23 mouse cellular contexts compared by ENCODE assay signal in the genomic region with DNA sequence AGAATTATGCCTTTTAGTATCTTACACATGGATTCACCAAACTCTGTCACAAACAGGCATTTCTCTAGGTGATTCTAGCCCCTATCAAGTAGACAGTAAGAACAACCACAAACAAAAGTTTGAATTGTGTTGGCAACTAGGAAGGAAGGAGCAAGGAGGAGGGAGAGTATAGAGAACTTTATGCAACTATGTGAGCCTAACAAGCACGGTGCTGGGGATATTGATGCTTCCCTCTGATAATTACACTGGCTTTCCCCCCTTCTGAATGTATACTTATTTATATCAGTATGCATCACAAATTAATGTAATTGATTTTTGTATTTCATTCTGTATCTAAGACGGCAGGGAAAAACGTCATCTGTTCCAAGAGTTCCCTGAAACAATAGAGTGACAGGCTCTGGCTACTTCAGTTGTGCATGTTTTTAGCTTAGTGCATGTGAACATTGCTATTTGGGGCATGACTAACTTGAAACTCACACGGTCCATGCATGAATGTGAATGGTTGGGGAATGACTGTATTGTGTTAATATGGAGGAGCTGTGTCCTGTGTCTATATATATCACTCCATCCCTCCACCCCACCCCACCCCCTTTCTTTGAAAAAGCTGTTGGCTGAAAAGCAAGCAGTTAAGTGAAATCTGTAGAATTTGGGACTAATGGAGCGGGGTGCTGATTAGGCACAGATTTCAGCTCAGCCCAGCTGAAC.
A peak's percentile ranks its signal among the peaks of the same experiment; 100 is the strongest.
DNase-seq lines count a peak whose midpoint lies in the region; ATAC-seq lines count a peak whose summit lies in the region.
"Had no signal": no experiment of that assay in that cellular context is flagged by ENCODE, and none has a peak within 500 bp of the region (broad histone marks: within the 10 kb centered on the region; RNA-seq: fewer than 3 reads in every experiment).

No protein-coding gene starts in this region.

- no peaks in the 10 kb centered on the region for H3K9me3 ChIP-seq in embryonic facial prominence, embryonic 14.5 days (ENCODE audit: control insufficient read depth, low read length)
- no peaks in the 10 kb centered on the region for H3K9me3 ChIP-seq in embryonic facial prominence, embryonic 10.5 days
- no peaks in the 10 kb centered on the region for H3K9me3 ChIP-seq in neural tube, embryonic 11.5 days (ENCODE audit: control insufficient read depth, low read length)
- H3K9me3 ChIP-seq in neural tube, embryonic 15.5 days (replicated peaks): no peaks in the 10 kb centered on the region
- no peaks in the 10 kb centered on the region for H3K9me3 ChIP-seq in neural tube, embryonic 13.5 days
- H3K9me3 ChIP-seq: heart, embryonic 10.5 days; hindbrain, embryonic 12.5 days had no signal

- no peak overlapping the region for H3K27ac ChIP-seq in embryonic facial prominence, embryonic 14.5 days (replicated peaks; ENCODE audit: low read depth, low read length)
- no peak overlapping the region for H3K27ac ChIP-seq in embryonic facial prominence, embryonic 10.5 days (replicated peaks)
- no peak overlapping the region for H3K27ac ChIP-seq in neural tube, embryonic 11.5 days (ENCODE audit: low read depth, low read length)
- no peak overlapping the region for H3K27ac ChIP-seq in neural tube, embryonic 15.5 days (replicated peaks)
- no peak overlapping the region for H3K27ac ChIP-seq in neural tube, embryonic 13.5 days (replicated peaks)
- H3K27ac ChIP-seq: heart, embryonic 10.5 days; hindbrain, embryonic 12.5 days had no signal

- 72% methylated on average over 5 of the region's 5 CpGs for WGBS in embryonic facial prominence, embryonic 14.5 days
- WGBS in embryonic facial prominence, embryonic 10.5 days: 83% methylated on average over 5 of the region's 5 CpGs
- WGBS in neural tube, embryonic 11.5 days: 62% methylated on average over 5 of the region's 5 CpGs
- WGBS in neural tube, embryonic 15.5 days: 39% methylated on average over 5 of the region's 5 CpGs
- whole genome bisulfite sequencing in neural tube, embryonic 13.5 days: 27% methylated on average over 5 of the region's 5 CpGs

- no peak overlapping the region for H3K9ac ChIP-seq in embryonic facial prominence, embryonic 14.5 days (ENCODE audit: low read depth, low read length)
- H3K9ac ChIP-seq in neural tube, embryonic 11.5 days (ENCODE audit: low read length): no peak overlapping the region
- H3K9ac ChIP-seq in neural tube, embryonic 15.5 days (replicated peaks): no peak overlapping the region
- no peak overlapping the region for H3K9ac ChIP-seq in neural tube, embryonic 13.5 days
- H3K9ac ChIP-seq: hindbrain, embryonic 12.5 days; liver, postnatal 0 days had no signal

- no peak overlapping the region for H3K4me2 ChIP-seq in embryonic facial prominence, embryonic 14.5 days (ENCODE audit: low read depth, low read length)
- no peak overlapping the region for H3K4me2 ChIP-seq in neural tube, embryonic 11.5 days (ENCODE audit: low read depth)
- no peak overlapping the region for H3K4me2 ChIP-seq in neural tube, embryonic 15.5 days
- no peak overlapping the region for H3K4me2 ChIP-seq in neural tube, embryonic 13.5 days
- H3K4me2 ChIP-seq: hindbrain, embryonic 12.5 days; liver, embryonic 11.5 days had no signal

- peak; percentile 63 for DNase-seq in embryonic facial prominence, embryonic 14.5 days (ENCODE audit: low spot score)
- DNase-seq in embryonic facial prominence, embryonic 10.5 days (ENCODE audit: low spot score): no peak
- peak; percentile 15 for DNase-seq in neural tube, embryonic 11.5 days (ENCODE audit: low spot score)
- no peak for DNase-seq in ovary, postnatal 10 days (ENCODE audit: low spot score)
- no peak for DNase-seq in adrenal gland, postnatal 14 days
- DNase-seq in kidney, postnatal 4 days: no peak
- DNase-seq: adrenal gland, postnatal 25 days; cerebellum, adult 11 months; cerebellum, adult 9-11 months; gastrocnemius, postnatal 10 days; kidney, postnatal 25 days; layer of hippocampus, postnatal 36 days; liver, postnatal 0 days; lung, postnatal 10 days; midbrain, embryonic 14.5 days; right cerebral cortex, postnatal 25 days; spleen, adult 18-20 months had no signal

- peak; percentile 85; the same call in 1 of the 2 replicates for ATAC-seq in embryonic facial prominence, embryonic 14.5 days (ENCODE audit: low read depth)
- ATAC-seq in neural tube, embryonic 11.5 days (ENCODE audit: insufficient read depth, low FRiP score, low TSS enrichment): peak; percentile 91
- ATAC-seq in neural tube, embryonic 15.5 days (ENCODE audit: low FRiP score): no peak
- ATAC-seq in neural tube, embryonic 13.5 days (ENCODE audit: low read depth): 0 out of 2 replicates have a peak, but pooled peaks have one; percentile 53
- ATAC-seq: intestine, postnatal 0 days; liver, postnatal 0 days had no signal

- H3K4me1 ChIP-seq in embryonic facial prominence, embryonic 14.5 days (ENCODE audit: control insufficient read depth, insufficient read depth, low read length): no peaks in the 10 kb centered on the region
- 0 out of 2 replicates have a peak, but pooled peaks cover 2% of the 10 kb centered on the region for H3K4me1 ChIP-seq in embryonic facial prominence, embryonic 10.5 days
- H3K4me1 ChIP-seq in neural tube, embryonic 11.5 days (ENCODE audit: control insufficient read depth, insufficient read depth, low read length): no peaks in the 10 kb centered on the region
- H3K4me1 ChIP-seq in neural tube, embryonic 15.5 days: no peaks in the 10 kb centered on the region
- no peaks in the 10 kb centered on the region for H3K4me1 ChIP-seq in neural tube, embryonic 13.5 days (replicated peaks)
- H3K4me1 ChIP-seq: hindbrain, embryonic 12.5 days had no signal

- H3K36me3 ChIP-seq in embryonic facial prominence, embryonic 14.5 days (ENCODE audit: control insufficient read depth, insufficient read depth, low read length): no peaks in the 10 kb centered on the region
- no peaks in the 10 kb centered on the region for H3K36me3 ChIP-seq in embryonic facial prominence, embryonic 10.5 days (replicated peaks)
- no peaks in the 10 kb centered on the region for H3K36me3 ChIP-seq in neural tube, embryonic 11.5 days (ENCODE audit: control insufficient read depth, insufficient read depth, low read length)
- no peaks in the 10 kb centered on the region for H3K36me3 ChIP-seq in neural tube, embryonic 15.5 days
- no peaks in the 10 kb centered on the region for H3K36me3 ChIP-seq in neural tube, embryonic 13.5 days
- H3K36me3 ChIP-seq: heart, embryonic 10.5 days; hindbrain, embryonic 12.5 days had no signal

- H3K27me3 ChIP-seq in embryonic facial prominence, embryonic 14.5 days (replicated peaks; ENCODE audit: control insufficient read depth, insufficient read depth, low read length): no peaks in the 10 kb centered on the region
- H3K27me3 ChIP-seq in embryonic facial prominence, embryonic 10.5 days (replicated peaks; ENCODE audit: low read depth, poor library complexity, severe bottlenecking): no peaks in the 10 kb centered on the region
- no peaks in the 10 kb centered on the region for H3K27me3 ChIP-seq in neural tube, embryonic 11.5 days (ENCODE audit: control insufficient read depth, insufficient read depth, low read length)
- no peaks in the 10 kb centered on the region for H3K27me3 ChIP-seq in neural tube, embryonic 15.5 days (replicated peaks)
- no peaks in the 10 kb centered on the region for H3K27me3 ChIP-seq in neural tube, embryonic 13.5 days
- H3K27me3 ChIP-seq: hindbrain, embryonic 12.5 days had no signal

- H3K4me3 ChIP-seq in embryonic facial prominence, embryonic 14.5 days (ENCODE audit: low read depth, low read length): no peak overlapping the region
- no peak overlapping the region for H3K4me3 ChIP-seq in embryonic facial prominence, embryonic 10.5 days
- no peak overlapping the region for H3K4me3 ChIP-seq in neural tube, embryonic 11.5 days (ENCODE audit: low read depth, low read length)
- no peak overlapping the region for H3K4me3 ChIP-seq in neural tube, embryonic 15.5 days (replicated peaks)
- no peak overlapping the region for H3K4me3 ChIP-seq in neural tube, embryonic 13.5 days
- H3K4me3 ChIP-seq: heart, embryonic 10.5 days; hindbrain, embryonic 12.5 days had no signal

Comparison
In these comparisons a context has a peak if more than half of its experiments do, and no peak if none do; other contexts are left out.
1. DNase-seq: peak in embryonic facial prominence, embryonic 14.5 days (single experiment) and neural tube, embryonic 11.5 days (single experiment); none in embryonic facial prominence, embryonic 10.5 days (single experiment), ovary, postnatal 10 days (single experiment), adrenal gland, postnatal 14 days (single experiment) and kidney, postnatal 4 days (0 of 2).